Comparison of ENCODE assay signal across 10 mouse cellular contexts in the genomic region with DNA sequence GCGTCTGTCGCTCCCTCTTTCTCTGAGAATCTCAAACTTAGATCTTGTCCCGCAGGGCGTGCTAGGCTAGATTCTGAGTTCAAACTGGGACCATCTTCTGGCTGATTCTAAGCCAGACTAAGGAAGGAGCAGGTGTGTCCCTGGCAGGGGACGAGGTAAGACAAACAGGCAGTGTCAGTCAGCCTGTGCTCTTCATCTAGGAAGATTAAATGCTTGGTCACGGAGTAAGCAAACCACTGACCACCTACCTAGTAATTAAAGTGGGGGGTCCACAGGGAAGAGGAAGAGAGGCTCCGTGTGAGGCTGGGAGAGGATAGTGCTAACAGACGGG. TPM values are rescaled to one million over a fixed set of nuclear protein-coding genes. Genes with fewer than 3 reads are reported as not detected.
DNase-seq lines count a peak whose midpoint lies in the region; ATAC-seq and TF ChIP-seq lines count a peak whose summit lies in the region.
"Had no signal": no experiment of that assay in that cellular context is flagged by ENCODE, and none has a peak within 500 bp of the region (broad histone marks: within the 10 kb centered on the region; RNA-seq: fewer than 3 reads in every experiment).

No protein-coding gene starts in this region.

- TF ChIP-seq POLR2A in kidney, adult 2 months (IDR thresholded peaks at IDR 0.05; ENCODE audit: low read depth, low read length), result no peak
- TF ChIP-seq POLR2A in cortical plate, adult 2 months (IDR thresholded peaks at IDR 0.05; ENCODE audit: extremely low read depth, insufficient read depth, low read length), result no peak

- H3K27ac ChIP-seq in kidney, adult 2 months (ENCODE audit: insufficient read depth, low read depth, low read length), result no peak overlapping the region
- no peak overlapping the region for H3K27ac ChIP-seq in cortical plate, adult 2 months (ENCODE audit: insufficient read depth, low read length)
- no peak overlapping the region for H3K27ac ChIP-seq in hindbrain, postnatal 0 days
- no peak overlapping the region for H3K27ac ChIP-seq in midbrain, embryonic 15.5 days

- no peak for TF ChIP-seq CTCF in kidney, adult 2 months (conservative IDR thresholded peaks at IDR 0.05; ENCODE audit: insufficient read depth, insufficient read length, low read depth, low read length)
- no peak for TF ChIP-seq CTCF in cortical plate, adult 2 months (IDR thresholded peaks at IDR 0.05; ENCODE audit: extremely low read depth, insufficient read depth, low read length)
- TF ChIP-seq CTCF in hindbrain, postnatal 0 days (IDR thresholded peaks at IDR 0.05; ENCODE audit: low read depth), result no peak

- peak; percentile 16 for ATAC-seq in hindbrain, postnatal 0 days
- peak; percentile 57 for ATAC-seq in midbrain, embryonic 15.5 days (replicated peaks)

- peaks cover 3% of the 10 kb centered on the region; the same call in 1 of the 2 replicates for H3K4me1 ChIP-seq in kidney, adult 2 months (ENCODE audit: control insufficient read depth, insufficient read depth, low read length)
- H3K4me1 ChIP-seq in cortical plate, adult 2 months (ENCODE audit: control insufficient read depth, insufficient read depth, low read length), result no peaks in the 10 kb centered on the region
- no peaks in the 10 kb centered on the region; the same call in 1 of the 2 replicates for H3K4me1 ChIP-seq in hindbrain, postnatal 0 days (ENCODE audit: insufficient read depth, low read length)
- peaks cover 14% of the 10 kb centered on the region; the same call in 1 of the 2 replicates for H3K4me1 ChIP-seq in midbrain, embryonic 15.5 days

- peak overlapping the region; percentile 81 for H3K4me2 ChIP-seq in hindbrain, postnatal 0 days (ENCODE audit: low read depth, low read length)
- peak overlapping the region; percentile 90 for H3K4me2 ChIP-seq in midbrain, embryonic 15.5 days

- no peaks in the 10 kb centered on the region for H3K9me3 ChIP-seq in hindbrain, postnatal 0 days (ENCODE audit: low read length)
- H3K9me3 ChIP-seq in midbrain, embryonic 15.5 days, result no peaks in the 10 kb centered on the region

- DNase-seq in kidney, adult 2 months, result no peak
- DNase-seq in kidney, adult 18-20 months, result no peak
- DNase-seq in hindbrain, postnatal 0 days (ENCODE audit: low spot score), result no peak
- no peak for DNase-seq in layer of hippocampus, postnatal 36 days
- no peak for DNase-seq in ovary, postnatal 36 days (ENCODE audit: low spot score)
- no peak for DNase-seq in ovary, postnatal 10 days (ENCODE audit: low spot score)

- H3K36me3 ChIP-seq in kidney, adult 2 months (ENCODE audit: control insufficient read depth, insufficient read depth, low read length), result no peaks in the 10 kb centered on the region; the same call in 1 of the 2 replicates
- no peaks in the 10 kb centered on the region for H3K36me3 ChIP-seq in hindbrain, postnatal 0 days (ENCODE audit: insufficient read depth, low read length)
- 0 out of 2 replicates have a peak, but pooled peaks cover under 1% of the 10 kb centered on the region for H3K36me3 ChIP-seq in midbrain, embryonic 15.5 days (replicated peaks)

- H3K4me3 ChIP-seq in kidney, adult 2 months (ENCODE audit: insufficient read depth, low read depth, low read length), result peak overlapping the region; percentile 85
- H3K4me3 ChIP-seq in cortical plate, adult 2 months (ENCODE audit: insufficient read depth, low read length), result peak overlapping the region; percentile 74
- H3K4me3 ChIP-seq in hindbrain, postnatal 0 days (ENCODE audit: low read length), result peak overlapping the region; percentile 82
- peak overlapping the region; percentile 82 for H3K4me3 ChIP-seq in midbrain, embryonic 15.5 days

- peak overlapping the region; percentile 70 for H3K9ac ChIP-seq in hindbrain, postnatal 0 days (replicated peaks; ENCODE audit: low read length)
- peak overlapping the region; percentile 71 for H3K9ac ChIP-seq in midbrain, embryonic 15.5 days

- H3K27me3 ChIP-seq in kidney, adult 2 months (replicated peaks; ENCODE audit: control insufficient read depth, insufficient read depth, low read length), result no peaks in the 10 kb centered on the region
- no peaks in the 10 kb centered on the region for H3K27me3 ChIP-seq in hindbrain, postnatal 0 days (ENCODE audit: insufficient read depth, low read length)
- no peaks in the 10 kb centered on the region for H3K27me3 ChIP-seq in midbrain, embryonic 15.5 days (replicated peaks)
- H3K27me3 ChIP-seq: Patski had no signal

- WGBS in kidney, adult 2 months, result 12% methylated on average over 8 of the region's 8 CpGs
- 5% methylated on average over 8 of the region's 8 CpGs for WGBS in hindbrain, postnatal 0 days
- 6% methylated on average over 8 of the region's 8 CpGs for WGBS in midbrain, embryonic 15.5 days

RNA-seq across cellular contexts. Expression of a gene that starts 0.6 kb away (rescaled TPM):
- polyA plus RNA-seq in kidney, adult 2 months (2012; rRNA removed), result 17.8 and 18.5 TPM in 2 replicates
- 6.8 and 8.5 TPM in 2 replicates for polyA plus RNA-seq in cortical plate, adult 2 months (2012; rRNA removed)
- 2.9 and 4.4 TPM in 2 replicates for total RNA-seq in hindbrain, postnatal 0 days (2014; rRNA removed)
- 4.1 and 4.3 TPM in 2 replicates for polyA plus RNA-seq in hindbrain, postnatal 0 days (2015; fragmentation: Nextera tagmentation; extraction: Ambion mirVana)
- polyA plus RNA-seq in midbrain, embryonic 15.5 days (2015; fragmentation: Nextera tagmentation; extraction: Ambion mirVana), result 5.6 and 6.5 TPM in 2 replicates
- 1 to 10 TPM; 4.6 to 5.1 TPM for total RNA-seq in layer of hippocampus, postnatal 36 days (2021)

RNA-seq across cellular contexts. Expression of a gene that starts 10.5 kb away (rescaled TPM):
- polyA plus RNA-seq in kidney, adult 2 months (2012; rRNA removed), result 30.6 and 33.8 TPM in 2 replicates
- polyA plus RNA-seq in cortical plate, adult 2 months (2012; rRNA removed), result 59.8 and 63.2 TPM in 2 replicates
- 18.4 and 23.2 TPM in 2 replicates for total RNA-seq in hindbrain, postnatal 0 days (2014; rRNA removed)
- 22.0 and 24.5 TPM in 2 replicates for polyA plus RNA-seq in hindbrain, postnatal 0 days (2015; fragmentation: Nextera tagmentation; extraction: Ambion mirVana)
- 25.9 and 27.5 TPM in 2 replicates for polyA plus RNA-seq in midbrain, embryonic 15.5 days (2015; fragmentation: Nextera tagmentation; extraction: Ambion mirVana)
- 10 to 100 TPM; 43.0 to 45.1 TPM for total RNA-seq in layer of hippocampus, postnatal 36 days (2021)

RNA-seq across cellular contexts. Expression of a gene that starts 43.9 kb away (rescaled TPM):
- 35.0 and 43.2 TPM in 2 replicates for polyA plus RNA-seq in kidney, adult 2 months (2012; rRNA removed)
- polyA plus RNA-seq in cortical plate, adult 2 months (2012; rRNA removed), result 53.1 and 54.4 TPM in 2 replicates
- total RNA-seq in hindbrain, postnatal 0 days (2014; rRNA removed), result 20.0 and 28.1 TPM in 2 replicates
- polyA plus RNA-seq in hindbrain, postnatal 0 days (2015; fragmentation: Nextera tagmentation; extraction: Ambion mirVana), result 43.5 and 49.9 TPM in 2 replicates
- polyA plus RNA-seq in midbrain, embryonic 15.5 days (2015; fragmentation: Nextera tagmentation; extraction: Ambion mirVana), result 35.2 and 42.8 TPM in 2 replicates
- total RNA-seq in layer of hippocampus, postnatal 36 days (2021), result 10 to 100 TPM; 49.6 to 60.5 TPM

RNA-seq across cellular contexts. Expression of a gene that starts 47.7 kb away (rescaled TPM):
- polyA plus RNA-seq in kidney, adult 2 months (2012; rRNA removed), result 0.47 and 0.49 TPM in 2 replicates
- 0.27 and 0.55 TPM in 2 replicates for polyA plus RNA-seq in cortical plate, adult 2 months (2012; rRNA removed)
- total RNA-seq in hindbrain, postnatal 0 days (2014; rRNA removed), result not detected in 2 replicates
- polyA plus RNA-seq in hindbrain, postnatal 0 days (2015; fragmentation: Nextera tagmentation; extraction: Ambion mirVana), result 0.74 and 0.77 TPM in 2 replicates
- 0.58 and 0.66 TPM in 2 replicates for polyA plus RNA-seq in midbrain, embryonic 15.5 days (2015; fragmentation: Nextera tagmentation; extraction: Ambion mirVana)
- total RNA-seq in layer of hippocampus, postnatal 36 days (2021), result not detected

RNA-seq across cellular contexts. Expression of a gene that starts 55.7 kb away (rescaled TPM):
- polyA plus RNA-seq in kidney, adult 2 months (2012; rRNA removed), result 0.07 TPM in 1 of 2 replicates, not detected in the other
- polyA plus RNA-seq in cortical plate, adult 2 months (2012; rRNA removed), result 0.06 and 0.21 TPM in 2 replicates
- 0.14 TPM in 1 of 2 replicates, not detected in the other for total RNA-seq in hindbrain, postnatal 0 days (2014; rRNA removed)
- 0.10 and 0.29 TPM in 2 replicates for polyA plus RNA-seq in hindbrain, postnatal 0 days (2015; fragmentation: Nextera tagmentation; extraction: Ambion mirVana)
- polyA plus RNA-seq in midbrain, embryonic 15.5 days (2015; fragmentation: Nextera tagmentation; extraction: Ambion mirVana), result 0.17 TPM in 1 of 2 replicates, not detected in the other
- total RNA-seq in layer of hippocampus, postnatal 36 days (2021), result under 1 TPM in 1 of 2 experiments, not detected in 1; 0.35 TPM
- polyA plus RNA-seq: gonadal fat pad, adult 2 months; Patski had no signal
